Mouse (Mus musculus) cerebellum, adult 2 months (tissue): ENCODE measurements at regions not wholly inside any gene's neighbourhood (a gene's known extent, or its start where the extent isn't known, plus 50 kb on each side); places are given as distances from the start of the nearest gene placed in this dataset.

ENCODE experiments used
- DNase-seq, 2 experiments: peaks; one replicate each; pipeline ENCODE4 v3.0.0; 2021
- H3K27ac ChIP-seq: fragments of 200-500 bp; 2 replicates; pipeline ENCODE4 v1.5.1; 2012; ENCODE audit warnings: low read length, control low read depth, inconsistent platforms; ENCODE audit not compliant: insufficient read depth
- H3K27me3 ChIP-seq: fragments of 200-500 bp; 2 replicates; pipeline ENCODE4 v1.6.1; 2012; ENCODE audit warnings: inconsistent platforms, mild to moderate bottlenecking, low read length, moderate library complexity; ENCODE audit not compliant: control insufficient read depth, insufficient read depth
- H3K4me1 ChIP-seq: fragments of 200-500 bp; 2 replicates; pipeline ENCODE4 v1.6.1; 2011; ENCODE audit warnings: low read length; ENCODE audit not compliant: control insufficient read depth, insufficient read depth
- H3K4me3 ChIP-seq: fragments of 200-500 bp; replicated peaks from 2 replicates; pipeline ENCODE3; 2011; ENCODE audit warnings: mild to moderate bottlenecking, low read depth, low read length, control low read depth; ENCODE audit not compliant: insufficient read depth
- CTCF ChIP-seq: fragments of 200-500 bp; IDR thresholded peaks from 2 replicates; pipeline ENCODE4 v1.5.1; 2011; ENCODE audit warnings: low read depth, mild to moderate bottlenecking, control low read depth, low read length, moderate library complexity, borderline replicate concordance; ENCODE audit not compliant: insufficient read depth
- POLR2A ChIP-seq: fragments of 200-500 bp; IDR thresholded peaks from 2 replicates; pipeline ENCODE4 v1.6.1; 2011; ENCODE audit warnings: low read length, control low read depth, borderline replicate concordance; ENCODE audit not compliant: insufficient read depth
- WGBS: fragments of 180-500 bp; shearing (Covaris S2); methylation state at CpG from one replicate; pipeline ENCODE4 v1.1.7; 2018; 5-methylcytosine and 5-hydroxymethylcytosine counted together

DNA sequence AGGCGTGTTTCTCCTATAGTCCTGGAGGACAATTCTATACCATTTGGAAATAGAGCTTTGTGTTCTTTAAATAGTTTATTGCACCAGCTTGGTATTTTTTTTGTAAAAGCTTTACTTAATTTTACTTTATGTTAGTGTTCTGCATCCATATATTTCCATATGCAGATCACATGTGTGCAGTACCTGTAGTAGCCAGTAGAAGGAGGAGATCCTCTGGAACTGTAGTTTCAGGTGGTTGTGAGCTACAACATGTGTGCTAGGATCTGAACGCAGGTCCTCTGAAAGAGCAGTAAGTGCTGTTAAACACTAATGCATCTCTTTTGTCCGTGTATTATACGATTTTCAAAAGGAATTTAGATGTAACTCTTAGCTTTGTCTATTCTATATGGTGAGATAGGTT, 335.2 kb downstream of the Gm21750 start:
- Histone ChIP-seq H3K27me3 (no peaks in the 10 kb centered on the region), H3K27ac (no peak overlapping the region), H3K4me3 (no peak overlapping the region), H3K4me1 (no peaks in the 10 kb centered on the region)
- no peak for DNase-seq
- WGBS = 96% methylated on average over 4 of the region's 4 CpGs
- TF ChIP-seq POLR2A (no peak), CTCF (no peak)

DNA sequence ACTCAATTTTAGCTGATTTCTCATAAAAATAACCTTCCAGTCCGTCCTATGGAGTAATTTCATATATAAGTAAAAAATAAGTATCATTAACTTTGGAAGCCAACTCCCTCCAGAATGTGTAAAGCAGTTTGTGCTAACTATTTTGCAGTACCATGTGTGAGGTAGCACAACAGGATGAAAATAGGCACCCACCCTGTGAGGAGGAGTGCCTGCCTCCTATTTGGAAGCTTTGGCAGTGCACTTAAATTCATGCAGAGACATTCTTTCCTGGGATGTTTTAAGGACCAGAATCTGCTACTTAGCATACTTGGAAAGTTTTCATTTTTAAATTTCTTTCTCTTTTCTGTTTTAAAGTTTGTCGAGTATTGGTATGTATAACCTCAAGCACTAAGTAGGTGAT, 336.8 kb downstream of the Gm21750 start:
- no peaks in the 10 kb centered on the region for H3K4me1 ChIP-seq
- H3K4me3 ChIP-seq = no peak overlapping the region
- WGBS = 94% methylated on average over 2 of the region's 2 CpGs
- no peaks in the 10 kb centered on the region for H3K27me3 ChIP-seq
- no peak overlapping the region for H3K27ac ChIP-seq
- DNase-seq = no peak
- TF ChIP-seq POLR2A (no peak), CTCF (no peak)

DNA sequence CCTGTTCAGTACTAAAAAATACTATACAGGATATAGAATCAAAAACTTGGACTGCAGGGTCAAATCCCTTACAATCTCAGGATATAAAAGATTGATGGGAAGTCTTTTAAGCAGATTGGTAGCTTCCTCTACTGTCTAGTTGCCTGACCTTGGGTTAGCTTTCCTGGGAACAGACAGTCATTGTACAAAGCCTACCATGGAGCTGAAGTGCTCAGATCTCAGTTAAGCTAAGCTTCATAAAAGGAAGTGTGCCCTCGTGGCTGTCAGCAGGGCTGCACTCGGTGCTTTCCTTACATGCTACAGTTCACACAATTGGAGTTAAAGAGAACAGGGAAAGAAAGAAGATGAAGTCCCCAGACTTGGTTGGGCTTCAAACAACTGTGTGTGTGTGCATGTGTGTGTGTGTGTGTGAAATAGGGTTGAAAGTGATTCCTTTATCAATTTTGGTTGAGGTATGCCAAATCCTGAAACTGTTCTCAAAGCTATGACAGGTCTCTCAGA, 338.4 kb downstream of the Gm21750 start:
- H3K4me3 ChIP-seq = no peak overlapping the region
- no peak for DNase-seq
- 39% methylated on average over 2 of the region's 2 CpGs for WGBS
- no peaks in the 10 kb centered on the region for H3K4me1 ChIP-seq
- TF ChIP-seq CTCF (no peak), POLR2A (no peak)
- H3K27me3 ChIP-seq = no peaks in the 10 kb centered on the region
- H3K27ac ChIP-seq = no peak overlapping the region

DNA sequence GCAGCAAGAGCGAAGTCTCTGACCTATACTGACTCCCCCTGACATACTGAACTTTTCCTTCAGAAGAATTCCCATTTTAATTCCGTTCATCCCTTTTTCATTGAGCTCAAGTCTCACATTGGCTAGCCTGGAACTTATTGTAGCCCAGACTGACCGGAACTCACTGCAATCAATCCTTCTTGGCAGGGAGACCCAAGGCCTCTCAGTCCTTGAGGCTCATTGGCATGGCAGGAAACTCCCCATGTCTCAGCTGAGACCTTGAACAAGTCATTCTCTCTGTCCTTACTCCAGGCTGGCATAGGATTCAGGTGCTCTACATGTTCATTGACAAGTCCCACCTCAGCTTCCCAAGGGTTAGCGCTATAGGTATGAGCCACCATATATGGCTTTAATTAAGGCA, 345.9 kb downstream of the Gm21750 start:
- Histone ChIP-seq H3K27me3 (no peaks in the 10 kb centered on the region), H3K27ac (no peak overlapping the region), H3K4me3 (no peak overlapping the region), H3K4me1 (no peaks in the 10 kb centered on the region)
- DNase-seq = no peak
- 91% methylated on average over 4 of the region's 4 CpGs for WGBS
- TF ChIP-seq CTCF (no peak), POLR2A (no peak)

DNA sequence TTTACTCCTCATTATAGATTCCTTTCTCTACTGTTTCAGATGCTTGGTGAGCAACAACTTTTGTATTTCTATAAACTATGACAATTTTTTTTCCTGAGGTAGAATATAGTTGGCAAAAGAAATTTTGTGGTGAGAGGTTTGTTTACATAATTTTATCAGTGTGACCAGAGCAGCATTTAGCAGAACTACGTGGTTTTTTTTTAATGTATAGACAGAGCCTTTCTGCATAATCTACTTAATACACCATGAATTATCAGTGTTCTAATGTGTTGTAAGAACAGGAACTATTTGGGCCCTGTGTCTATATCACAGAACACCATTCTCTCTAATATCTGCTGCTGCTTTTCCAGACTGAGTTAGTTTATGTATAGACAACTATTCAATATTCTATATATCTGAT, 350.5 kb downstream of the Gm21750 start:
- 59% methylated on average over 1 of the region's 1 CpGs for WGBS
- no peak overlapping the region for H3K4me3 ChIP-seq
- H3K4me1 ChIP-seq = no peaks in the 10 kb centered on the region
- no peaks in the 10 kb centered on the region for H3K27me3 ChIP-seq
- DNase-seq = no peak
- TF ChIP-seq POLR2A = no peak
- H3K27ac ChIP-seq = no peak overlapping the region

DNA sequence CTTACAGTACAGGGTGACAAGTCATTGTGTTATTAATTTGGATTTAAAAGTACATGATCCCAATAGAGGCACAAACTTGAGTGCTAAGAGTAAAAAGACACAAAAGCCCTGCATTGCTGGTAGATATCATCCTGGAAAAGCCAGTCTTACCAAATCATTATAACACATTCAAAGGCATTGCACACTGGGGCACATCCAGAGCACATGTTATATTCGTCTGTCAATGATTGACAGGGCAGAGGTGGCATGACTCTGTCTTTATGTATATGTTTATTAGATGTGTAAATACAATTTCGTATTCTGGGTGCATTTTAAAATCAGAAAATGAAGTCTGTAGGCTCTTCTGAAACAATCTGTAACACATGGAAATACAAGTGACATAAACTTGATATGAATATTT, 358.4 kb downstream of the Gm21750 start:
- Histone ChIP-seq H3K27ac (no peak overlapping the region), H3K4me1 (no peaks in the 10 kb centered on the region), H3K4me3 (no peak overlapping the region), H3K27me3 (no peaks in the 10 kb centered on the region)
- WGBS = 62% methylated on average over 2 of the region's 2 CpGs
- TF ChIP-seq CTCF (no peak), POLR2A (no peak)
- no peak for DNase-seq

DNA sequence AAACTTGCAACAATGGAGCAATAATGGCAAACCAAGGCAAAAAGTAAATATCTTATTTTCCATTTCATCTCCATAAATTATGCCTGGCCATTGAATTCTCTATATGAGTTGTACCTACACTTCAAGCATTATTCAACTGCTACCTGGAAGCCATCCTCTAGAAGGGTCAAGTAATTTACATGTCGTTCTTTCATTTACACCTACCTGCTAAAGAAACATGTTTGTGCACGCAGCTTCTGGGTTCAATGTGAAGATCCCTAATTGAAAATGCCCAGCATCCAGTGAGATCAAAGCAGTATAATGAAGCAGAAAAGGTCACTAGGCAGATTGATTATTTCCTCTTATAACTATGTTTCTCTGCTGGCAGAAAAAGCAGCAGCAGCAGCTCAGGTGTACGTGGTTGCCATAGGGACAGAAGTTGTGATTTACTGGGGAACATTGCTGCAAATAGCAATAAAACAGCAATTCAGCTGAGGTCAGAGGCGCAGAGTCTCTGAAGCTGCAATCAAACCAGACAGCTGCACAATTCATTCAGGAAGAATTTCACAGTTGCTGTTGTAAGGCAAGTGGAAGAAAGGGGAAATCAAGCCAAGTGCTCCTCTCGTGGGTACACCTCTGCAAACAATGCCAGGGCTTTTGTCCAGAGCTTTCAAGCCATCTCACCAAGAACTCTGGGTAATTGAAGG, 386.1 kb downstream of the Gm21750 start:
- 46% methylated on average over 5 of the region's 5 CpGs for WGBS
- TF ChIP-seq POLR2A = no peak
- TF ChIP-seq CTCF = no peak
- H3K27ac ChIP-seq = no peak overlapping the region
- no peak overlapping the region for H3K4me3 ChIP-seq
- no peaks in the 10 kb centered on the region for H3K4me1 ChIP-seq
- DNase-seq = no peak
- no peaks in the 10 kb centered on the region for H3K27me3 ChIP-seq

DNA sequence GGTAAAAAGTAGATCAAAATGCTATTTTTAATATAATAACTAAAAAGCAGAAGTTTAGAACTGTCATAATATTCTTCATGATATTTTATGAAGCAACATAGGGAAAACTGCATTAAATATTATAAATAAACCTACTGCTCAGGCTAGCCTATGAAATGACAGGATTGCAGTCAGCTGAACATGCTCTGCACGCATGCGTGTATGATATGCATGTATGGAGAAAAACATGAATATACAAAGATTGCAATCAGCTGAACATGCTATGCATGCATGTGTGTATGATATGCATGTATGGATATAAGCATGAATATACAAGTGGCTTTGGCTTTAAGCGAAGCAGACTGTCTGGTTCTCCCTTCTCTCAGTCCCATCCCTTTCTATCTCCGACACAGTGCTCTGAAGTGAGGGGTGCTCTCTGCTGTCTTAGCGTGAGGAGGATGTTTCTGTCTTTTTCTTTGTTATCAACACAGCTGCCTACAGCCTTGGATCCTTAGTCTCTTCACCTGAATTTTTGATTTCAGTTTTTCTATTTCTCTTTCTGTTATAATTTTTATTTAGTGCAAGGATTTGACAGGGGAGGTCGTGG, 386.8 kb downstream of the Gm21750 start:
- DNase-seq = no peak
- 79% methylated on average over 6 of the region's 6 CpGs for WGBS
- no peaks in the 10 kb centered on the region for H3K27me3 ChIP-seq
- no peak overlapping the region for H3K27ac ChIP-seq
- TF ChIP-seq POLR2A = no peak
- no peak for TF ChIP-seq CTCF
- no peak overlapping the region for H3K4me3 ChIP-seq
- no peaks in the 10 kb centered on the region for H3K4me1 ChIP-seq
